Mouse (Mus musculus) natural killer cell, adult 2 months (primary cell): ENCODE results near the gene Car2.

Source experiments
- DNase-seq, 2 experiments: peaks; one replicate each; pipeline ENCODE4 v3.0.0; 2022; ENCODE audit warnings: low spot score in 2 of 2

Car2 gene

GRCm38 (mm10) chr3:14945627-14946026, 59.6 kb downstream of the Car2 start:
- DNase-seq: no peak

GRCm38 (mm10) chr3:14948067-14948800, 62.2 kb downstream of the Car2 start:
- DNase-seq: no peak

- DNase-seq: no peak
Observed at GRCm38 (mm10) chr3:14950031-14950430, 64.0 kb downstream of the Car2 start.
